Mouse (Mus musculus): ENCODE results near the gene Sh2b3. TPM values are rescaled to one million over a fixed set of nuclear protein-coding genes. Genes with fewer than 3 reads are reported as not detected.
A peak's percentile ranks its signal among the peaks of the same experiment; 100 is the strongest.

Gene Sh2b3
- 13.2 and 18.5 TPM in 2 replicates for polyA plus RNA-seq (2015; fragmentation: Nextera tagmentation; extraction: Ambion mirVana)

DNA sequence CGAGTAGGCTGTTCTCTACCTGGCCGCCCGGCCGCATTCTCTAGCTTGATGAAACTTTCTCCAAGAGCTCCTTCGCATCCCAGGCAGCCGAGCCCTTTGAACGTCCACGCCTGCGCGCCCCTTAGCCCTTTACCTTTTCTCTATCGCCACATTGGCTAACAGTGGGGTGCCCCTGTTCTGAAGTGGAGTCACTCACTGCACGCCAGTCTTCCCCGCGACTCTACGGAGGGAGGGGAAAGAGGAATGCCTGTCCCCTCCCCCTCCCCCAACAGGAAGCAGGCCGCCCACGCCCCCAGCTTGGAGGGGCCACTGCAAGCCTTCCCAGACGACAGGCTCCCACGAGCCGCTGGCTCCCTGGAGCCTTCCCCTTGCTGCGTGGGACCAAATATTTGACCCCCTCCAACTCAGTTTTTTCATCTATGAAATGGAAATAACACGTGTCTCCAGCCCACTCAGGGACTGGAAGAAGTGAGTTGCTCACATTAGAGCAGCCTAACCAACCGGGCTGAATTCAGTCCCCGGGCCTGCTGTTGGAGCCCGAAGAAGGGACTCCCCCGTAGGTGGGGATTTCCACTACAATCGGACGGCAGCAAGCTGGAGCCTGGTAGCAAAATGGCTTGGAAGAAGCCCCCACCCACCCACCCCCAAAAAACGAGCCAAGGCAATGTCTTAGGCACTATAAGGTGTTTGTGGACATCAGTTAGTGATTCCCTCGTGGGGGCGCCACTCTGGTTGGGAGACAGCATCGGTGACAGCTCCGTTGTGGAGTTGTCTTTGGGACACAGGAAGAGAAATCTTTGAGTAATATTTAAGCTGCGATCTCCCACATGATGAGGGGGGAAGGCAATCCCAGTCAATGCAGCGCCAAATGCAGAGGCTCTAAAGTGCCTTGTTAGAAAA is at the start of gene Sh2b3:
Gene Sh2b3, minus strand, starts transcription at position 206 of the 900 bp plus-strand sequence.
- H3K9ac ChIP-seq, result peak within 1 kb of the TSS; percentile 76
- ATAC-seq (replicated peaks; ENCODE audit: insufficient number of reproducible peaks, insufficient read depth, low FRiP score, low read depth), result peak; percentile 11
- peaks cover 60% of the 10 kb centered on the region for H3K4me1 ChIP-seq (replicated peaks)
- H3K27ac ChIP-seq, result peak within 1 kb of the TSS; percentile 87
- H3K9me3 ChIP-seq (replicated peaks), result no peaks in the 10 kb centered on the region
- H3K27me3 ChIP-seq, result no peaks in the 10 kb centered on the region
- no peaks in the 10 kb centered on the region for H3K36me3 ChIP-seq
- WGBS, result 1% methylated on average over 35 of the region's 35 CpGs
- peak within 1 kb of the TSS; percentile 93 for H3K4me2 ChIP-seq
- H3K4me3 ChIP-seq, result peak within 1 kb of the TSS; percentile 80

DNA sequence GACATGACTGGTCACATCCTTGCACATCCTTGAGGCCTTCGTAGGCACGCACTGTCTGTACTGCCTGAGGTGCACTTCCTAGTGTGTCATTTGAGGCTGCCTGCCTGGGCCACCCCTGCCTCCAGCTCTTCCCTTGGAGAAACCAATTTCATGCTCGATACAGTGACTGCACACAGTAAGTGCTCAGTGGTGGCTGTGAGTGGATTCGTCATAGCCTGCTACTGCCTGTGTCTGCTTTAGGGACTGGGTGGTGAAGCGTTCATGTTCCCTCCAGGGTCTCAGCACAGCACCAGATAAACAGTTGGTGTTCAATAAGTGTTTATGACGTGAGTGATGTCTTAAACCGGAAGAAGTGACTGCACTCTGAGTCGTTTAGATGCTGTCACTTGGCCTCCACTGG is 45.9 kb upstream of the Sh2b3 start:
- Histone ChIP-seq H3K9me3 (replicated peaks) (no peaks in the 10 kb centered on the region), H3K4me3 (no peak overlapping the region), H3K27me3 (no peaks in the 10 kb centered on the region), H3K4me1 (replicated peaks) (no peaks in the 10 kb centered on the region), H3K27ac (no peak overlapping the region), H3K36me3 (no peaks in the 10 kb centered on the region), H3K4me2 (no peak overlapping the region), H3K9ac (no peak overlapping the region)
- no peak for ATAC-seq (replicated peaks; ENCODE audit: insufficient number of reproducible peaks, insufficient read depth, low FRiP score, low read depth)
- WGBS, result 79% methylated on average over 8 of the region's 8 CpGs

- H3K36me3 ChIP-seq, result no peaks in the 10 kb centered on the region
- no peak overlapping the region for H3K9ac ChIP-seq
- H3K4me3 ChIP-seq, result no peak overlapping the region
- H3K4me1 ChIP-seq (replicated peaks), result no peaks in the 10 kb centered on the region
- H3K27me3 ChIP-seq, result no peaks in the 10 kb centered on the region
- no peaks in the 10 kb centered on the region for H3K9me3 ChIP-seq (replicated peaks)
- ATAC-seq (replicated peaks; ENCODE audit: insufficient number of reproducible peaks, insufficient read depth, low FRiP score, low read depth), result no peak
- no peak overlapping the region for H3K27ac ChIP-seq
- WGBS, result 48% methylated on average over 6 of the region's 6 CpGs
- H3K4me2 ChIP-seq, result no peak overlapping the region
Measured at GRCm38 (mm10) chr5:121879211-121879610, 41.8 kb upstream of the Sh2b3 start.

GRCm38 (mm10) chr5:121878703-121879102 is 41.3 kb upstream of the Sh2b3 start:
- H3K36me3 ChIP-seq, result no peaks in the 10 kb centered on the region
- WGBS, result 79% methylated on average over 17 of the region's 17 CpGs

GRCm38 (mm10) chr5:121876901-121877300 is 39.5 kb upstream of the Sh2b3 start:
- Histone ChIP-seq H3K27me3 (no peaks in the 10 kb centered on the region), H3K27ac (no peak overlapping the region), H3K4me1 (replicated peaks) (no peaks in the 10 kb centered on the region), H3K4me3 (no peak overlapping the region), H3K4me2 (no peak overlapping the region), H3K36me3 (no peaks in the 10 kb centered on the region), H3K9me3 (replicated peaks) (no peaks in the 10 kb centered on the region), H3K9ac (no peak overlapping the region)
- ATAC-seq (replicated peaks; ENCODE audit: insufficient number of reproducible peaks, insufficient read depth, low FRiP score, low read depth), result no peak
- WGBS, result 78% methylated on average over 12 of the region's 12 CpGs

More at GRCm38 (mm10) chr5:121878703-121879102, 41.3 kb upstream of the Sh2b3 start:
- no peaks in the 10 kb centered on the region for H3K4me1 ChIP-seq (replicated peaks)
- no peak overlapping the region for H3K9ac ChIP-seq
- H3K9me3 ChIP-seq (replicated peaks), result no peaks in the 10 kb centered on the region
- H3K4me2 ChIP-seq, result no peak overlapping the region
- ATAC-seq (replicated peaks; ENCODE audit: insufficient number of reproducible peaks, insufficient read depth, low FRiP score, low read depth), result no peak
- no peak overlapping the region for H3K27ac ChIP-seq
- H3K4me3 ChIP-seq, result no peak overlapping the region
- H3K27me3 ChIP-seq, result no peaks in the 10 kb centered on the region

GRCm38 (mm10) chr5:121875041-121875440 is 37.6 kb upstream of the Sh2b3 start:
- H3K36me3 ChIP-seq, result no peaks in the 10 kb centered on the region
- H3K9me3 ChIP-seq (replicated peaks), result no peaks in the 10 kb centered on the region
- H3K4me1 ChIP-seq (replicated peaks), result no peaks in the 10 kb centered on the region
- no peak overlapping the region for H3K27ac ChIP-seq
- no peak for ATAC-seq (replicated peaks; ENCODE audit: insufficient number of reproducible peaks, insufficient read depth, low FRiP score, low read depth)
- WGBS, result 86% methylated on average over 12 of the region's 12 CpGs
- H3K9ac ChIP-seq, result no peak overlapping the region
- no peak overlapping the region for H3K4me2 ChIP-seq
- no peaks in the 10 kb centered on the region for H3K27me3 ChIP-seq
- H3K4me3 ChIP-seq, result no peak overlapping the region

GRCm38 (mm10) chr5:121872158-121872557 is 34.7 kb upstream of the Sh2b3 start:
- no peaks in the 10 kb centered on the region for H3K4me1 ChIP-seq (replicated peaks)
- no peak overlapping the region for H3K4me2 ChIP-seq
- no peak; the same call in 1 of the 2 replicates for ATAC-seq (replicated peaks; ENCODE audit: insufficient number of reproducible peaks, insufficient read depth, low FRiP score, low read depth)
- no peaks in the 10 kb centered on the region for H3K27me3 ChIP-seq
- H3K27ac ChIP-seq, result no peak overlapping the region
- WGBS, result 8% methylated on average over 4 of the region's 4 CpGs
- H3K4me3 ChIP-seq, result no peak overlapping the region
- H3K9me3 ChIP-seq (replicated peaks), result no peaks in the 10 kb centered on the region
- no peak overlapping the region for H3K9ac ChIP-seq
- no peaks in the 10 kb centered on the region for H3K36me3 ChIP-seq

DNA sequence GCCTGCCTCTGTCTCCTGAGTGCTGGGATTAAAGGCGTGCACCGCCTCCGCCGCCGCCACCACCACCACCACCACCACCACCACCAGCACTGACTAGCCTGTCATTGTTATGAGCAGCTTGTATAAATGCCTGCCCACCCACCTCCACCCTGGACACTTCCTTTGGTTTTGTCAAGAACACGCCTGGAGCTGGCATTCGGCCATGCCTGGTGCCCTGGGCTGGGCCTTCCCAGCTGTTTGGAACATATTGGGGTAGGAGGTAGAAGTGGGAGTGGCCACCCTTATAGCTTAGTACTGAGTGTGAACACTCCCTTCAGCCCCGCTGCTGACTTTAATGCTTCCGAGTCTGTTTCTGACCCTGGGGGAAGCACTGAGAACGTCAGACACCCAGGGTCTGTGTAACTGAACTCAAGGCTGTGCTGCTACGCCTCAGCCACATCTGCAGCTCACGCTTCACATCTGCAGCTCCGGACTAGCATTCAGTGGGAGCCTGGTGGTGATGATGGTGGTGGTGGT is 34.1 kb upstream of the Sh2b3 start:
- ATAC-seq (replicated peaks; ENCODE audit: insufficient number of reproducible peaks, insufficient read depth, low FRiP score, low read depth), result no peak
- Histone ChIP-seq H3K36me3 (no peaks in the 10 kb centered on the region), H3K27ac (no peak overlapping the region), H3K27me3 (no peaks in the 10 kb centered on the region), H3K4me3 (no peak overlapping the region), H3K4me1 (replicated peaks) (no peaks in the 10 kb centered on the region), H3K9ac (no peak overlapping the region), H3K4me2 (no peak overlapping the region), H3K9me3 (replicated peaks) (no peaks in the 10 kb centered on the region)
- 79% methylated on average over 13 of the region's 13 CpGs for WGBS

- no peak overlapping the region for H3K27ac ChIP-seq
- no peaks in the 10 kb centered on the region for H3K36me3 ChIP-seq
- WGBS, result 69% methylated on average over 6 of the region's 6 CpGs
- no peaks in the 10 kb centered on the region for H3K9me3 ChIP-seq (replicated peaks)
- H3K4me1 ChIP-seq (replicated peaks), result no peaks in the 10 kb centered on the region
- no peak; the same call in 1 of the 2 replicates for ATAC-seq (replicated peaks; ENCODE audit: insufficient number of reproducible peaks, insufficient read depth, low FRiP score, low read depth)
- no peak overlapping the region for H3K4me3 ChIP-seq
- H3K27me3 ChIP-seq, result no peaks in the 10 kb centered on the region
- no peak overlapping the region for H3K4me2 ChIP-seq
- H3K9ac ChIP-seq, result no peak overlapping the region
Measured at GRCm38 (mm10) chr5:121870832-121871231, 33.4 kb upstream of the Sh2b3 start.

DNA sequence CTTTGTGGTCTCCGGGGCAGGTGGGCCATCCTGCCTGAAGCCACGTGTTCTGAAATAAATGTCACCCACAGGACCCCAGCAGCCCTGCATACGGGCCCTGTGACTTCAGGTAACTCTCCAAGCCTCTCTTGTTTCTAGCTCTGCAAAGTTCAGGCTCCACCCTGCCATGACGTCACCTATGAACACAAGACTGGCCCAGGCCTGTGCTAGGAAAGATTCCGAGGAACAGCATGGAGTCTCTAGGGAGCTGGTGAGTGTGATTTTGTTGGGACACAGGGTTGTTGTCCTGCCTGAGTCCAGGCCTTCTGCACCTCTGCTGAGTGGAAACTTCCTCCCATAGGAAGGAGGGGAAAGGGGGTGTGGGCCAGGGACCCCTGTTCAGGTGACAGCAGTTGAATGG is 30.5 kb upstream of the Sh2b3 start:
- no peaks in the 10 kb centered on the region for H3K9me3 ChIP-seq (replicated peaks)
- no peaks in the 10 kb centered on the region for H3K27me3 ChIP-seq
- H3K27ac ChIP-seq, result no peak overlapping the region
- 66% methylated on average over 5 of the region's 5 CpGs for WGBS
- H3K4me2 ChIP-seq, result no peak overlapping the region
- no peaks in the 10 kb centered on the region for H3K36me3 ChIP-seq
- H3K9ac ChIP-seq, result no peak overlapping the region
- no peak for ATAC-seq (replicated peaks; ENCODE audit: insufficient number of reproducible peaks, insufficient read depth, low FRiP score, low read depth)
- no peaks in the 10 kb centered on the region; the same call in 1 of the 2 replicates for H3K4me1 ChIP-seq (replicated peaks)
- H3K4me3 ChIP-seq, result no peak overlapping the region

GRCm38 (mm10) chr5:121864330-121864729 is 26.9 kb upstream of the Sh2b3 start:
- ATAC-seq (replicated peaks; ENCODE audit: insufficient number of reproducible peaks, insufficient read depth, low FRiP score, low read depth), result no peak
- H3K27ac ChIP-seq, result no peak overlapping the region
- WGBS, result 16% methylated on average over 6 of the region's 11 CpGs
- no peak overlapping the region for H3K9ac ChIP-seq
- H3K36me3 ChIP-seq, result peaks cover 7% of the 10 kb centered on the region; the same call in 1 of the 2 replicates
- no peak overlapping the region for H3K4me3 ChIP-seq
- H3K4me2 ChIP-seq, result 0 out of 2 replicates have a peak overlapping the region, but pooled peaks have one; percentile 25
- H3K27me3 ChIP-seq, result no peaks in the 10 kb centered on the region
- H3K4me1 ChIP-seq (replicated peaks), result no peaks in the 10 kb centered on the region; the same call in 1 of the 2 replicates
- H3K9me3 ChIP-seq (replicated peaks), result no peaks in the 10 kb centered on the region; the same call in 1 of the 2 replicates
